Mouse (Mus musculus): ENCODE data around the gene Nr2c2ap.

- TF ChIP-seq CTCF (IDR thresholded peaks at IDR 0.05) (no peak), EP300 (IDR thresholded peaks at IDR 0.05) (no peak)
Observed at GRCm38 (mm10) chr8:70087237-70087636, 43.9 kb upstream of the Nr2c2ap start.
